Mouse (Mus musculus) testis, adult 10 weeks (tissue): ENCODE results near the gene Enthd1. TPM values are rescaled to one million over a fixed set of nuclear protein-coding genes. Genes with fewer than 3 reads are reported as not detected.

Experiments
- polyA plus RNA-seq: library from polyadenylated mRNA; stranded (reverse); fragments of 350-450 nt; fragmentation: Illumina TruSeq; extraction: RNeasy Lipid Tissue Mini Kit (QIAGEN cat#74804); gene quantifications from one replicate; pipeline ENCODE4 v1.2.3, GENCODE M21; 2014; ENCODE audit warnings: low read depth, low replicate concordance

Enthd1 gene
- 19.6 TPM for polyA plus RNA-seq

DNA sequence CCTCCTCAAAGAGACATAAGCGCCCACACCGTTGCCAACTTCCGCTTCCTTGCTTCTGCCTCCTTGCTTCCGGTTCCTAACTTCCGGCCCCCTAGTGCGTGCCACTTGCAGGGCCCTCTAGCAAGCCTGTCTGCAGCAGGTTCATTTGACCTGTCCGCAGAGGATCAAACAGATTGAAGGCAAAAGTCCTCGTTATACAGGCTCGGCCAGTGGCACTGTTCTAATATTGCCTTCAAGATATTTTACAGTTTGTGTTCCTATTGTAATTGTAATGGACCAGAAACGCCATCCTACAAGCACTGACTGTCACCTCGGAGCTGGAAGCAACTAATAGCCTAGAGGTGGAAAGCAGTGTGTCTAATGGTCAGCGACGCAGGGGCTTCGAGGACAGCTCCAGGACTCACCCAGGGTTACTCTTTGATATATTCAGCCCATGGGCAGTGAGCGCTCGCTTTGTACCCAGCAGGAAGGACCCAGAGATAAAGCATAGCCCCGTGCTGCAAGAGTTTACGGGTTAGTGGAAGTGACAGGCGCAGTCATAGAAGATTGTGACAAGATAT is at the start of gene Enthd1:
Gene Enthd1 (minus strand): TSS at position 51 of the 560 bp plus-strand sequence.

GRCm38 (mm10) chr15:80572291-80572690 is 7.3 kb upstream of the Enthd1 start, which contains the start of gene Grap2:
Gene Grap2 (plus strand): TSS chr15:80572594.

Other genes with a start within 250 kb of the Enthd1 start
- gene Grap2, start 7.4 kb upstream of the Enthd1 start, polyA plus RNA-seq, result 0.24 TPM
- 0.34 TPM for gene Fam83f, start 106.7 kb upstream of the Enthd1 start, polyA plus RNA-seq
- 12.8 TPM for gene Tnrc6b, start 146.2 kb upstream of the Enthd1 start, polyA plus RNA-seq